Mouse (Mus musculus): Measurements from ENCODE around the gene Slc25a45. TPM values are rescaled to one million over a fixed set of nuclear protein-coding genes. Genes with fewer than 3 reads are reported as not detected.
A peak's percentile ranks its signal among the peaks of the same experiment; 100 is the strongest.

Slc25a45 gene
- polyA plus RNA-seq, 1 experiment, result 26.1 TPM

- Histone ChIP-seq H3K4me3 (ENCODE audit: control insufficient read depth, low read depth, low read length) (peak overlapping the region; percentile 60), H3K36me3 (ENCODE audit: control insufficient read depth, insufficient read depth, low read length) (no peaks in the 10 kb centered on the region; the same call in 1 of the 2 replicates), H3K4me1 (ENCODE audit: control insufficient read depth, insufficient read depth, low read length) (peaks cover 10% of the 10 kb centered on the region), H3K27ac (ENCODE audit: control insufficient read depth, insufficient read depth, low read depth, low read length) (peak overlapping the region; percentile 32), H3K27me3 (ENCODE audit: control insufficient read depth, insufficient read depth, low read length) (no peaks in the 10 kb centered on the region)
- TF ChIP-seq POLR2A (IDR thresholded peaks at IDR 0.05; ENCODE audit: control insufficient read depth, low read depth, low read length) (no peak), CTCF (IDR thresholded peaks at IDR 0.05; ENCODE audit: control insufficient read depth, insufficient read depth, insufficient replicate concordance, low read depth, low read length) (no peak)
Measured at GRCm38 (mm10) chr19:5841389-5841946, 36.1 kb upstream of the Slc25a45 start.

- H3K27me3 ChIP-seq (ENCODE audit: control insufficient read depth, insufficient read depth, low read length), result no peaks in the 10 kb centered on the region
- peaks cover 16% of the 10 kb centered on the region for H3K4me1 ChIP-seq (ENCODE audit: control insufficient read depth, insufficient read depth, low read length)
- peak overlapping the region; percentile 100 for H3K27ac ChIP-seq (ENCODE audit: control insufficient read depth, insufficient read depth, low read depth, low read length)
- TF ChIP-seq POLR2A (IDR thresholded peaks at IDR 0.05; ENCODE audit: control insufficient read depth, low read depth, low read length) (peak; percentile 39; the same call in 1 of the 2 replicates), CTCF (IDR thresholded peaks at IDR 0.05; ENCODE audit: control insufficient read depth, insufficient read depth, insufficient replicate concordance, low read depth, low read length) (no peak)
- peak overlapping the region; percentile 96 for H3K4me3 ChIP-seq (ENCODE audit: control insufficient read depth, low read depth, low read length)
- no peaks in the 10 kb centered on the region; the same call in 1 of the 2 replicates for H3K36me3 ChIP-seq (ENCODE audit: control insufficient read depth, insufficient read depth, low read length)
Measured at GRCm38 (mm10) chr19:5841999-5842784, 35.4 kb upstream of the Slc25a45 start.

GRCm38 (mm10) chr19:5842785-5843730, 34.5 kb upstream of the Slc25a45 start:
- peak overlapping the region; percentile 96 for H3K4me3 ChIP-seq (ENCODE audit: control insufficient read depth, low read depth, low read length)

GRCm38 (mm10) chr19:5843781-5844691, 33.6 kb upstream of the Slc25a45 start:
- TF ChIP-seq CTCF (IDR thresholded peaks at IDR 0.05; ENCODE audit: control insufficient read depth, insufficient read depth, insufficient replicate concordance, low read depth, low read length) (no peak), POLR2A (IDR thresholded peaks at IDR 0.05; ENCODE audit: control insufficient read depth, low read depth, low read length) (peak; percentile 36; the same call in 1 of the 2 replicates)
- Histone ChIP-seq H3K27ac (ENCODE audit: control insufficient read depth, insufficient read depth, low read depth, low read length) (peak overlapping the region; percentile 100), H3K27me3 (ENCODE audit: control insufficient read depth, insufficient read depth, low read length) (no peaks in the 10 kb centered on the region), H3K4me1 (ENCODE audit: control insufficient read depth, insufficient read depth, low read length) (peaks cover 24% of the 10 kb centered on the region), H3K36me3 (ENCODE audit: control insufficient read depth, insufficient read depth, low read length) (no peaks in the 10 kb centered on the region; the same call in 1 of the 2 replicates), H3K4me3 (ENCODE audit: control insufficient read depth, low read depth, low read length) (peak overlapping the region; percentile 96)

More at GRCm38 (mm10) chr19:5842785-5843730, 34.5 kb upstream of the Slc25a45 start:
- Histone ChIP-seq H3K4me1 (ENCODE audit: control insufficient read depth, insufficient read depth, low read length) (peaks cover 22% of the 10 kb centered on the region), H3K27me3 (ENCODE audit: control insufficient read depth, insufficient read depth, low read length) (no peaks in the 10 kb centered on the region), H3K27ac (ENCODE audit: control insufficient read depth, insufficient read depth, low read depth, low read length) (peak overlapping the region; percentile 100), H3K36me3 (ENCODE audit: control insufficient read depth, insufficient read depth, low read length) (no peaks in the 10 kb centered on the region; the same call in 1 of the 2 replicates)
- no peak for TF ChIP-seq CTCF (IDR thresholded peaks at IDR 0.05; ENCODE audit: control insufficient read depth, insufficient read depth, insufficient replicate concordance, low read depth, low read length)
- no peak for TF ChIP-seq POLR2A (IDR thresholded peaks at IDR 0.05; ENCODE audit: control insufficient read depth, low read depth, low read length)

- TF ChIP-seq POLR2A (IDR thresholded peaks at IDR 0.05; ENCODE audit: control insufficient read depth, low read depth, low read length) (no peak; the same call in 1 of the 2 replicates), CTCF (IDR thresholded peaks at IDR 0.05; ENCODE audit: control insufficient read depth, insufficient read depth, insufficient replicate concordance, low read depth, low read length) (no peak)
- Histone ChIP-seq H3K27me3 (ENCODE audit: control insufficient read depth, insufficient read depth, low read length) (no peaks in the 10 kb centered on the region), H3K4me3 (ENCODE audit: control insufficient read depth, low read depth, low read length) (peak overlapping the region; percentile 96), H3K27ac (ENCODE audit: control insufficient read depth, insufficient read depth, low read depth, low read length) (peak overlapping the region; percentile 100), H3K4me1 (ENCODE audit: control insufficient read depth, insufficient read depth, low read length) (peaks cover 27% of the 10 kb centered on the region), H3K36me3 (ENCODE audit: control insufficient read depth, insufficient read depth, low read length) (no peaks in the 10 kb centered on the region; the same call in 1 of the 2 replicates)
Measured at GRCm38 (mm10) chr19:5844831-5845318, 32.7 kb upstream of the Slc25a45 start.
